Mouse (Mus musculus) bone marrow macrophage, adult 2 months (primary cell): Measurements from ENCODE around the gene Slc39a5.

Experiments used
- CTCF ChIP-seq: IDR thresholded peaks from 2 replicates; pipeline ENCODE4 v1.5.1; 2012; ENCODE audit warnings: low read depth, mild to moderate bottlenecking, low read length, moderate library complexity
- POLR2A ChIP-seq: IDR thresholded peaks from 2 replicates; pipeline ENCODE4 v1.6.1; 2012; ENCODE audit warnings: mild to moderate bottlenecking, low read depth, low read length, borderline replicate concordance

DNA sequence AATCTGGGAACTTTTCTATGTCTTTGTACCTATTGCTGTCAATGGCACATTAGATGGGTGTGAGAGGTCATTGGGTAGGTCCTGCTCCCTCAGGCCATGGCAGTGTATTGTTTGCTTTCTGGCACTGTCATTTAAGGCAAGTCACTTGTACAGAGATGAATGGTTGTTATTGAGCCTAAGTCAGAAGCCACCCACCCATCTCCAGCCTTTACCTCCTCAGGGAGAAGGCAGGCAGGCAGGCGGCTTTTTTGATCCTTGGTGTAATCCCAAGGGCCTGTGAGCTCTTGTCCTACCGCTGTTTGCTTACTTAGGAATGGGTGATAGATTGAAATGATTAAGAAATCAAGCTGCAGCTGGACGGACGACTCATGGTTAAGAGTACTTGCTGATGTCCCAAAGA lies 28.4 kb upstream of the Slc39a5 start:
- TF ChIP-seq POLR2A (no peak), CTCF (no peak)
